Mouse (Mus musculus): ENCODE data around the gene CT030661.1.
A peak's percentile ranks its signal among the peaks of the same experiment; 100 is the strongest.
"Not testable (repeated sequence)": the region's sequence is repeated elsewhere in the genome, so short reads cannot be mapped to it uniquely, and the experiment has no call there.

Gene CT030661.1

GRCm38 (mm10) chr17:22314730-22315226, at the start of gene CT030661.1:
Gene CT030661.1, minus strand, starts transcription at chr17:22314837.
- DNase-seq (ENCODE audit: low spot score in 2 of 2) = peak; percentile 89 to 97

GRCm38 (mm10) chr17:22363895-22364294, 49.3 kb upstream of the CT030661.1 start:
- DNase-seq (ENCODE audit: low spot score in 2 of 2) = no peak

GRCm38 (mm10) chr17:22361101-22361781, 46.6 kb upstream of the CT030661.1 start, which contains the start of the genes Zfp944 and Zfp758:
Gene Zfp944, minus strand, starts transcription at chr17:22361400.
Gene Zfp758, plus strand, starts transcription at chr17:22361453.
- peak; percentile 41 to 54 for DNase-seq (ENCODE audit: low spot score in 2 of 2)

GRCm38 (mm10) chr17:22360572-22360971, 45.9 kb upstream of the CT030661.1 start:
- no peak for DNase-seq (ENCODE audit: low spot score in 2 of 2)

GRCm38 (mm10) chr17:22352794-22353193, 38.2 kb upstream of the CT030661.1 start:
- peak; percentile 19 to 51 for DNase-seq (ENCODE audit: low spot score in 2 of 2)

GRCm38 (mm10) chr17:22315247-22315646, 610 bp upstream of the CT030661.1 start:
- DNase-seq (ENCODE audit: low spot score in 2 of 2) = not testable (repeated sequence)

- not testable (repeated sequence) for DNase-seq (ENCODE audit: low spot score in 2 of 2)
Measured at GRCm38 (mm10) chr17:22314219-22314618, 418 bp downstream of the CT030661.1 start.
